Mouse (Mus musculus) hindbrain, embryonic 11.5 days (tissue): ENCODE data around the gene Dohh. TPM values are rescaled to one million over a fixed set of nuclear protein-coding genes. Genes with fewer than 3 reads are reported as not detected.
A peak's percentile ranks its signal among the peaks of the same experiment; 100 is the strongest.

Source experiments
- ATAC-seq: fragments of 200-750 bp; cut with Nextera tagmentation; 2 replicates; pipeline ENCODE4 v1.8.0; 2017; ENCODE audit warnings: mild to moderate bottlenecking, moderate TSS enrichment, moderate library complexity; ENCODE audit not compliant: low FRiP score
- DNase-seq: peaks from one replicate; pipeline ENCODE4 v3.0.0-alpha.2; 2015; ENCODE audit warnings: low spot score
- H3K27ac ChIP-seq: fragments of 300-500 bp; sonication (generic); 2 replicates; pipeline ENCODE4 v1.5.1; 2014; ENCODE audit warnings: mild to moderate bottlenecking, low read depth, low read length
- H3K27me3 ChIP-seq: fragments of 300-500 bp; sonication (generic); 2 replicates; pipeline ENCODE4 v1.6.1; 2014; ENCODE audit warnings: mild to moderate bottlenecking, low read length, moderate library complexity, mixed read lengths; ENCODE audit not compliant: control insufficient read depth, insufficient read depth
- H3K36me3 ChIP-seq: fragments of 300-500 bp; sonication (generic); 2 replicates; pipeline ENCODE4 v1.6.1; 2014; ENCODE audit warnings: mild to moderate bottlenecking, low read length, moderate library complexity, mixed read lengths; ENCODE audit not compliant: control insufficient read depth, insufficient read depth
- H3K4me1 ChIP-seq: fragments of 300-500 bp; sonication (generic); replicated peaks from 2 replicates; pipeline ENCODE4 v1.6.1; 2014; ENCODE audit warnings: low read length, mixed read lengths; ENCODE audit not compliant: control insufficient read depth, insufficient read depth
- H3K4me2 ChIP-seq: fragments of 300-500 bp; sonication (generic); replicated peaks from 2 replicates; pipeline ENCODE4 v1.6.1; 2014; ENCODE audit warnings: mild to moderate bottlenecking, low read depth, low read length
- H3K4me3 ChIP-seq: fragments of 300-500 bp; sonication (generic); 2 replicates; pipeline ENCODE4 v1.5.1; 2014; ENCODE audit warnings: low read depth, low read length
- H3K9ac ChIP-seq: fragments of 300-500 bp; sonication (generic); 2 replicates; pipeline ENCODE4 v1.6.1; 2014; ENCODE audit warnings: low read depth, low read length
- H3K9me3 ChIP-seq: fragments of 300-500 bp; sonication (generic); 2 replicates; pipeline ENCODE4 v1.6.1; 2016; ENCODE audit warnings: low read length; ENCODE audit not compliant: control insufficient read depth
- WGBS: fragments of 180-500 bp; shearing (Covaris S2); extraction: QIAGEN DNeasy Blood & Tissue Kit; methylation state at CpG from one replicate; pipeline ENCODE4 v1.1.7; 2014; 5-methylcytosine and 5-hydroxymethylcytosine counted together
- polyA plus RNA-seq: library from polyadenylated mRNA; unstranded; fragments of >200 nt; fragmentation: Nextera tagmentation; extraction: Ambion mirVana; gene quantifications from 2 replicates; pipeline ENCODE4 v1.2.1, GENCODE M21; 2014

The Dohh gene
- polyA plus RNA-seq, 1 experiment from 2014 or later: 44.8 TPM

DNA sequence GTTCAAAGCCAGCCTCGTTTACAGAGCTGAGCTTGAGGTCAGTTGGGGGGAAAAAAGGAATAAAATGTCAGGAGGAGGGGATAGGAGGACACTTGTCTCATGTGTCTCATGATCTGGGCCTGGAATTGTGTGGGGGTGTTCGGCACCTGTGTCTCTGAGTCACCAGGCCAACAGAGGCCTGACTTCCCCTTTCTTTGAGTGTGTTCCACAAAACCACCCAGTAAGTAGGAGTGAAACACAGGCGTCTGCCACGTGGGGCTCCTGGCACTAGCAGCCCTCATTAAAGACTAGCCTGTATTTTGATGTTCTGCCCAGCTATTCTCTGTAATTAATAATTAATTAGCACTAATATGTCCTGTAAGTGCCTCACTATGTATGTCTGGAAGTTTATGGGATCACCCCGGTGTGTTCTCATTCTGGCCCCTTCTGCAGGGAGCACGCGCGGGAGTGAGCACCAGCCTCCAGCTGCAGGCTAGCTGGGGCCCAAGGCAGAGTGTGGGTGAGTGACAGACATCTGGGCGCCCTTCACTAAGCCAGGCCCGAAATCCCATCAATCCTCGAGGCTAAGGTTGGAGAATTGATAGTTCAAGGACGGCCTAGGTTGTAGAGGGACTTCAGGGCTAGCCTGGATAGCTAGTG, 27.8 kb upstream of the Dohh start:
- Histone ChIP-seq H3K4me1 (peaks cover 9% of the 10 kb centered on the region; the same call in 1 of the 2 replicates), H3K27ac (no peak overlapping the region), H3K36me3 (no peaks in the 10 kb centered on the region), H3K27me3 (no peaks in the 10 kb centered on the region; the same call in 1 of the 2 replicates), H3K9ac (no peak overlapping the region), H3K4me2 (no peak overlapping the region), H3K9me3 (no peaks in the 10 kb centered on the region), H3K4me3 (no peak overlapping the region; the same call in 1 of the 2 replicates)
- ATAC-seq (peak; percentile 2; the same call in 1 of the 2 replicates), DNase-seq (no peak)
- 61% methylated on average over 12 of the region's 12 CpGs for WGBS

DNA sequence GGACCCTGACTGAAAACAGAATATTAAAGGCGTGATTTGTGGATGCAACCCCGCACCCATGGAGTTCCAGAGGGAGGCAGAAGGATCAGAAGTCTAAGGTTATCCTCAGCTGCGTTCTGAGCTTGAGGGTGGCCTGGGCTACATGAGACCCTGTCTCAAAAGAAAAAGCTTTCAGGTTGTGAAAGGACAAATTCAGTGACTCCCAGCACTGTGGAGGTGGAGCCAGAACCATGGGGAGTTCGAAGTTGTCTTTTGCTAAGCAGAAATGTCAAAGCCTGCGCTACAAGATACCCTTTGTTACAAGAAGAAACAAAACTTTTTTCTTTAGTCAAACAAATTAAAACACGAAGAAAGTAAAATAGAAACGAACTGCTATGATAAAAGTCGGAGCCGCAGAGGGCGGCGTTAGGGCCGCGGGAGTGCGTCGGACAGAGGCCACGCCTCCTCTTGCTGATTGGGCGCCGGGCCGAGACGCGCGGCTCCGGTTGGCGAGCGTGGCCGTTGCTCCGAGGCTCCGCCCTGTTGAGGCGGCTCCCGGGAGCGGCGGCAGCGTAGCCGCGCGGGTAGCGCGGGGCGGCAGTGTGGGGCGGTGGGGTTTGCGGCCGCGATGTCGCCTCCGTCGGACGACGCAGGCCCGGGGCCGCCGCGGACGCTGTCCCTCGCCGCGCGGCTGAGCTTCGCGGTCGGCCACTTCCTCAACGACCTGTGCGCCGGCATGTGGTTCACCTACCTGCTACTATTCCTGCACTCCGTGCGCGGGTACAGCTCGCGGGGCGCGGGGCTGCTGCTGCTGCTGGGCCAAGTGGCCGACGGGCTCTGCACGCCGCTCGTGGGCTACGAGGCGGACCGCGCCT, 27.0 kb upstream of the Dohh start, which contains the start of gene Mfsd12:
TSS of gene Mfsd12 (plus strand) at position 501 of the 854 bp plus-strand sequence.
- H3K27ac ChIP-seq: no peak within 1 kb of the TSS
- no peaks in the 10 kb centered on the region for H3K9me3 ChIP-seq
- no peaks in the 10 kb centered on the region; the same call in 1 of the 2 replicates for H3K27me3 ChIP-seq
- H3K36me3 ChIP-seq: no peaks in the 10 kb centered on the region
- H3K4me1 ChIP-seq: peaks cover 9% of the 10 kb centered on the region; the same call in 1 of the 2 replicates
- ATAC-seq: peak; percentile 90
- peak; percentile 90 for DNase-seq
- H3K4me3 ChIP-seq: peak within 1 kb of the TSS; percentile 70
- H3K4me2 ChIP-seq: peak within 1 kb of the TSS; percentile 99
- H3K9ac ChIP-seq: peak within 1 kb of the TSS; percentile 74
- WGBS: 2% methylated on average over 56 of the region's 79 CpGs

DNA sequence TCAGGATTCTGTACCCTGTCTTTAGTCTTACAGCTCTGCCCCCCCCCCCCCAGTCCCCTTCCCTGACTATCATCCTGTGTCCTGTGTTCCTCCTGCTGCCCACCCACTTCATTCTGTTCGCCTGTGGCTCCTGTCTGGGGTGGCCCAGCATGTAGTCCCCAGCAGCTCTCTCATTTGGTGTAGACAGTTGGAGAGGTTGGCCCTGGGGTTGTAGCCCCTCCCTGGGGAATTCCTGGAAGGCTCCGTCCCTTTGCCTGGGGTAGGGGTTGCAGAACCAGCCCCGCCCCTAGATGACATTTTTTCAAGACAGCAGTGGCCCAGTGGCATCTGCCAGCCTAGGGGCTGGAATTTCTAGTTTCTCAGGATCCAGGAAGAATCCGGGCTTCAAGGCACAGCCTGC, 26.0 kb upstream of the Dohh start:
- peak overlapping the region; percentile 74 for H3K9ac ChIP-seq

DNA sequence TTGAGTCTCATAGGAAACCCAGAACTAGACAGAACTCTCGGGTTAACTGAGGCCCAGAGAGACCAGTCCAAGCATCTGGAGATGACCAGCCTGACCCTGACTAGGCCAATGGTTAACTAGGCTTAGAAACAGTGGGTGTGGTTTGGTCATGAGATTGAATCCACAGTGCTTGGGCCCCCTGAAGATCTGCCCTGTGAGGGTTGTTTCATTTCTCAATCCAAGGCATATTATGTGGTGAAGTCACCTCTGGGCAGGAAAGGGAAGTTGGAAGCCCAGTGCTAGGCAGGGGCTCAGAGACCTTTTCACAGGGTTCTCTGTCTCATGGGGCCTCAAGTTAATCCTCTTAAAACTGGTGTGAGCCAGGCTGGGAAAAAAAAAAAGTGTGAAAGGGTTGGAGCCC, 25.4 kb upstream of the Dohh start:
- no peak for ATAC-seq
- Histone ChIP-seq H3K36me3 (no peaks in the 10 kb centered on the region), H3K4me1 (peaks cover 14% of the 10 kb centered on the region), H3K9me3 (no peaks in the 10 kb centered on the region), H3K4me3 (no peak overlapping the region), H3K27me3 (peaks cover 13% of the 10 kb centered on the region), H3K27ac (no peak overlapping the region), H3K4me2 (no peak overlapping the region), H3K9ac (no peak overlapping the region)
- 80% methylated on average over 1 of the region's 1 CpGs for WGBS
- no peak for DNase-seq

More for the DNA sequence above, 26.0 kb upstream of the Dohh start:
- Histone ChIP-seq H3K36me3 (no peaks in the 10 kb centered on the region), H3K4me1 (peaks cover 9% of the 10 kb centered on the region; the same call in 1 of the 2 replicates), H3K27ac (no peak overlapping the region), H3K9me3 (no peaks in the 10 kb centered on the region), H3K4me2 (peak overlapping the region; percentile 99), H3K4me3 (peak overlapping the region; percentile 70), H3K27me3 (peaks cover 7% of the 10 kb centered on the region)
- DNase-seq (no peak), ATAC-seq (no peak)
- WGBS: 19% methylated on average over 4 of the region's 4 CpGs

DNA sequence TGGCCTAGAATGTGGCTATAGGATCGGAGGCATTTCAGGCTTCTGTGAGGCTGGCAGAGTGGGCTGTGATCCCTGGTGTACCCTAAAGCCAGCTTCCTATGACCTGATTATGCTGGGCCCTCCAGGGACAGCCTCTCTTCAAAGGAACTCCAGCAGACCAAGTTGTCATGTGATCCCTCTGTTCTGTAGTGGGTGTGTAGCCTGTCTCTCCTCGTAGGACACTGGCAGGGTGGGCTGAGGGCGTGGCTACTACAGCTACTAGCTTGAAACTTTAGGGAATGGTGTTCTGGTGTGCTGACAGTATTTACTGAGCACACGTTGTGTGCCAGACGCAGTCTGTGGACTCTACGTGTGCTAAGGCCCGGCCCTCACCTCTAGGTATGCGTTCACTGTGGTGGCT, 23.5 kb upstream of the Dohh start:
- 68% methylated on average over 8 of the region's 8 CpGs for WGBS
- ATAC-seq: no peak
- Histone ChIP-seq H3K4me2 (no peak overlapping the region), H3K4me3 (no peak overlapping the region), H3K27ac (no peak overlapping the region; the same call in 1 of the 2 replicates), H3K27me3 (peaks cover 19% of the 10 kb centered on the region), H3K9ac (no peak overlapping the region), H3K36me3 (no peaks in the 10 kb centered on the region), H3K4me1 (peaks cover 31% of the 10 kb centered on the region), H3K9me3 (no peaks in the 10 kb centered on the region)
- no peak for DNase-seq

DNA sequence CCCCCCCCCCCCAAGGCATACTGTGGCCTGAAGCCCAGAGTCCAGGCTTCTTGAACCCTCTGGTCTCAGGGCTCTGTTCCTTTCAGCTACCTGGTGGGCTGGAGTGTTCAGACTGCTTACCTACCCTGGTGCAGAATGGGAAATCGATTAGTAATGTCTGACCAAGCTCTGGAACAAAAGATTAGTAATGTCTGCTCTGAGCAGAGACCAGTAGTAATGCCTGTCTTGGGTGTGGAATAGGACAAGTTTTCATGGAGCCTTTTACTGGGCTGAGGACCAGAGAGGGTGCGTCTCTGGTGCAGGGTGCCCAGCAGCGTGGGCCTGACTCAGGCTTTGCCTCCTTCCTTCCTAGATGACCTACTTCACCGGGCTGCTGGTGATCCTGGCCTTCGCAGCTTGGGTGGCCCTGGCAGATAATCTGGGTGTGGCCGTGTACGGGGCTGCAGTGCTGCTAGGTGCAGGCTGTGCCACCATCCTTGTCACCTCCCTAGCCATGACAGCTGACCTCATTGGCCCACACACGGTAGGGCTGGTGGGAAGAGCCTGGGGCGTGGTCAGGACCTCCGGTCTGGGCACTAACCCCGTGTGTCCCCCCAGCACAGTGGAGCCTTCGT, 21.8 kb upstream of the Dohh start:
- ATAC-seq (no peak), DNase-seq (no peak)
- 0 out of 2 replicates have a peak overlapping the region, but pooled peaks have one; percentile 5 for H3K4me2 ChIP-seq
- H3K4me3 ChIP-seq: no peak overlapping the region
- H3K27me3 ChIP-seq: peaks cover 19% of the 10 kb centered on the region
- no peak overlapping the region for H3K27ac ChIP-seq
- WGBS: 79% methylated on average over 12 of the region's 12 CpGs
- H3K4me1 ChIP-seq: peaks cover 33% of the 10 kb centered on the region
- H3K9me3 ChIP-seq: no peaks in the 10 kb centered on the region
- H3K9ac ChIP-seq: no peak overlapping the region
- H3K36me3 ChIP-seq: 0 out of 2 replicates have a peak, but pooled peaks cover 2% of the 10 kb centered on the region

DNA sequence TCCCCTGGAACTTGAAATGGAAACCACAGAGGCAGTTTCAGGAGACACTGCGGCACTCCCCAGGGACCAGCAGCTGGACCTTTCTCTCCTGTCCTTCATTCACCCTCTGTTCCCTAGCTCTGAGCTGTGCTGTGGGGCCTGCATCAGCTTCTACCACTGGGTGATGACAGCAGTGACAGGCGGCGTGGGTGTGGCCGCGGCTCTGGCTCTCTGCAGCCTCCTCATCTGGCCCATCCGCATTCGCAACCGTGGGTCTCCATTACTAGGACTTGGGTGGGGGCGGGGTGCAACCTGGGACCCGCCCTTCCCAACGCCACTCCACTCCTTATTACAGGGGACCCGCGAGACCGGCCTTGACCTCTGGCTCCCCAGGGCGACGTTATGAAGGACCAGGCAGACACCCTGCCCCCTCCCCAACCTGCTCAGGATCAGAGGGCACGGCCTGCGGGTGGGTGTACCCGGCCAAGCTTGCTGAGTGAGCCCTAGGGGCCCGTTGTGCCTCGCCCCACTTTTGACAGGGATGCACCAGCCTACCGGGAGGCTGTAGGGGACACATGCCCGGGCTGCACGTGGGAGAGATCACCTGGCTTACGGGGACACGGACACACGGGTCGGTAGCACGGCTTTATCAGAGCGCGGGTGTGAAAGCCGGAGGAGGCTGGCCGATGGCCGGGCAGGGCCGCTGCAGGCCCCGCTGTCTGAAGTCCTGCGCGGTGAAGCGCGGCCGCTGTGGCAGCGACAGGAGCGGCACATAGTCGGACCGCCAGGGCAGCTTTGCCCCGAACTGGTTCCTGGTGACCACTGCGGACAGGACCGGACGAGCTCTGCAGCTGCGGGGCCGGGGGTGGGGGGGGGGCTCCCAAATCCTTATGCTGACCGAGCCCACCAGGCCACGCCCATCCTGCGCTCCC, 20.5 kb upstream of the Dohh start:
- peak overlapping the region; percentile 44 for H3K9ac ChIP-seq
- no peaks in the 10 kb centered on the region for H3K9me3 ChIP-seq
- no peak overlapping the region for H3K27ac ChIP-seq
- H3K4me1 ChIP-seq: peaks cover 28% of the 10 kb centered on the region
- peak overlapping the region; percentile 45 for H3K4me2 ChIP-seq
- ATAC-seq (no peak), DNase-seq (peak; percentile 38)
- peaks cover 13% of the 10 kb centered on the region for H3K36me3 ChIP-seq
- WGBS: 9% methylated on average over 47 of the region's 54 CpGs
- peaks cover 19% of the 10 kb centered on the region for H3K27me3 ChIP-seq
- peak overlapping the region; percentile 30 for H3K4me3 ChIP-seq

DNA sequence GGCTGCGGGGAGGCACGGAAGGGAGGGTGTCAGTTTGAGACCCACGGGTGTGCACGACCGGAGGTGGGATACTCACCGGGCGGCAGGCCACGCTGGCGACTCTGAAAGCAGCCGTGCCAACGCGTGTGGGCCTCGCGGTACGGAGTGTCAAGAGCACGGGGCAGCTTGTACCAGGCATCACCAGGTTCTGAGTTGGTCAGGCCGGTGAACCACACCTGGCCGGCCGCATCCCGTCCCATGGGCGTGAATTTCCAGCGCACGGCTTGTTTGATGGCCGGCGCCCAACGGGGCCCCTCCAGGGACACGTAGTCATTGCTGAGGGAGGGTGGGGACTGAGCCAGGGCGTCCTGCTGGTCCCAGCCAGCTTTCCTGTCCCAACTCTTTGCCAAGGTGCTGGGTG, 19.6 kb upstream of the Dohh start:
- no peaks in the 10 kb centered on the region for H3K9me3 ChIP-seq
- H3K4me2 ChIP-seq: peak overlapping the region; percentile 45
- peaks cover 19% of the 10 kb centered on the region for H3K27me3 ChIP-seq
- H3K9ac ChIP-seq: peak overlapping the region; percentile 44
- peaks cover 28% of the 10 kb centered on the region for H3K4me1 ChIP-seq
- DNase-seq (peak; percentile 41), ATAC-seq (no peak)
- H3K36me3 ChIP-seq: peaks cover 19% of the 10 kb centered on the region
- H3K27ac ChIP-seq: no peak overlapping the region
- H3K4me3 ChIP-seq: no peak overlapping the region
- 10% methylated on average over 28 of the region's 28 CpGs for WGBS
